Mouse (Mus musculus) frontal cortex, postnatal 25 days (tissue): ENCODE measurements at regions not wholly inside any gene's neighbourhood (a gene's known extent, or its start where the extent isn't known, plus 50 kb on each side); places are given as distances from the start of the nearest gene placed in this dataset.
A peak's percentile ranks its signal among the peaks of the same experiment; 100 is the strongest.
"Not testable (repeated sequence)": the region's sequence is repeated elsewhere in the genome, so short reads cannot be mapped to it uniquely, and the experiment has no call there.

Experiments
- DNase-seq, 2 experiments: peaks; one replicate each; pipeline ENCODE4 v3.0.0; 2022; ENCODE audit warnings: low spot score in 2 of 2

DNA sequence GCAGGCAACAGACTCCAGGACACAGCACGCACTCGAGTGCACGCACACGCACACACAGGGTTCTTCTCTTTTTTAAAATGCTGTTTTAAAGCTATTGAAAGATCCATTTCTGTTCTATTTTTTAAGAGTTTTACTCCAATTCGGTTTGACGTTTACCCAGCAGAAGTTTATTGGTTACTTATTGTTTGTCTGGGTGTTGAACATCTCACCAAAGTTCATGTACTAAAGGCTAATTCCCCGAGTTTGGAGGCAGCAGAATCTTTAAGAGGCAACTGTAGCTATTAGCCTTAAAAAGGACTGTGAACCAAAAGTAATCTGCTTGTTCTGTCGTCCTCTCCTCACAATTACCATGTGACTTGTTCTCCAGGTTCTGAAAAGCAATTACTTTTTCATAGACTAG lies 263.0 kb upstream of the Nfia start:
- no peak for DNase-seq

DNA sequence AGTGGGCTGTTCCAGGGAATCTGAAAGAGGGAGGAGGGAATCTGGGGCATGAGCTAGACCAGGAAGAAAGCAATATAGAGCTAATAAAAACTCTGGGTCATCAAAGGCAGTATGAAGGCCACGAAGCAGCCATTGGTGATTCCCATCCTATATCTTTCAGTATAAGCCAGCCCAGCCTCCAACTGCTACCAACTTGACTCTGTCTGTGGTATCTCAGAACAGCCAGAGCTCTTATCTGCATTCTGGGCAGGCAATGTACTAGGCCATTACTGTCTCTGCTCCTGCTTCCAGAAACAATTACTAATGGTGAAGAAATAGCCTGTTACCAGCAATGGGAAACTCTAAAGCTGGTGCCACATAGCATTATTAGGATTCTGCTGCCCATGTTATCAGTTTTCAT lies 266.8 kb upstream of the Nfia start:
- no peak for DNase-seq

DNA sequence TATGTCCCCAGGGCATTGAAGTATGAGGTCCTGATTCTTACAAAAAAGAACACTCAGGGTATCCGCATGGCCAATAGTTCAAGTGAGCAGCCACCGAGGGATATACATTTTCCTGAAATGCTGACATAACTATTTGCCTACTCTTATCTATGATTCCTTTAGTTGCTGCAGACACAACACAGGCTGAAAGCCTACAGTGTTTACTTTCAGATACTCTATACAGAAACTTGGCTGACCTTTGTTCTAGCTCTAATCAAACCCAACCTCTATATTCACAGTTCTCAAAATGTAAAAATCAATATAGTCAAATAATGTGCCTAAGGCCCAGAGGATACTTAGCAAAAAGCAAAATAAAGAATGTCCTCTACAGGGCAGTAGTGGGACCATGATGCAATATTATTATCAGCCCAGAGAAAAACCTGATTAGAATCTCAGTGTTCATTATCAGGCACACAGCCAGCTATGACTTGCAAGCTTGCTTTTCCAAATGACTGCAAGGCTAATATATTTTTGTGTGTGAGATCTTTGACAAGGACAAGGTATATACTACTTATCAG lies 281.2 kb upstream of the Nfia start:
- no peak for DNase-seq

DNA sequence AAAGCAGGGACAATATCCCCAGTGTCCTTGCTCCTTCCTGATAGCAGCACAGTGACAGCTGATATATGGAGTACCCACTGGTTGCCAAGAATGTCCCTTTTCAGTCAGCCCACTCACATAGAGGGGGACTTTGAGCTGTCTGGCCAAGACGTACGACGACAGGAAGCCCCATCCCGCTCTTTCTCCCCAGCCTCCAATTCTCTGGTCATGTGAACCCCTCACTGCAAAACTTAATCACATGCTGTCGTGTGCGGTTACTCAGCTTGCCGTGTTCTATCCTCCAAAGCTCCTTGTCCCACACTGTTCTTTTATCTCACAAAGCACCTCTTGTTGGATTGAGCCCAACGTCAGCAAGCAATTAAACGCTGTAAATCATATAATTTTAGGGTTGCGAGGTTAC lies 286.2 kb upstream of the Nfia start:
- no peak for DNase-seq

- no peak for DNase-seq
These were observed 287.3 kb upstream of the Nfia start for GRCm38 (mm10) chr4:97485225-97485624.

DNA sequence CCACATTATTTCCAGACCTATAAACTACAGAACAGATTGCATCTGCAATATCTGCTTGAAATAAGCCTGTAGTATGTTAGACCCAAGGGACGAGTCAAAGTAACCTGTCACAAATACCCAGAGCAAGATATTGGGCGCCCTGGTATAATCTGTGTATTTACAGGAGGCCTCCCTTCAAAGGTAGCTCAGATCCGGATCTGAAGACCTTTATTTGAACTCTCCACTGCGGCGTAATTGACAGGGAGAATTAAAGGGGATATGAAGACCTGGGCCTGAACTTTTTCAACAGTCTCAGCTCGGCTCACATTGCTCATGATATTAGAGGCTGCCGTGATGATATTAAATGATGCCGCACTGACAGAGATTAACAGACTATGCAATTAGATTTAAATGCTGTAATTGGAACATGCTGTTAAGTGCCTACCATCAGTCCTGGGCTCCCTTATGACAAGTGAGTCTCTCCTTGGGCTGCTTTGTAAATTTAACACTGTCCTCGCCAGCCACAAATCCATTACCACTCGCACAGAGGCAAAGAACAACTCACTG lies 289.8 kb upstream of the Nfia start:
- no peak for DNase-seq

GRCm38 (mm10) chr4:97481836-97482235 lies 290.7 kb upstream of the Nfia start:
- DNase-seq = no peak

GRCm38 (mm10) chr4:97476571-97477190 lies 293.7 kb upstream of the Gm10192 start:
- peak in 1 of 2 experiments; percentile 6 for DNase-seq

GRCm38 (mm10) chr4:97473492-97473891 lies 290.5 kb upstream of the Gm10192 start:
- not testable (repeated sequence) for DNase-seq

DNA sequence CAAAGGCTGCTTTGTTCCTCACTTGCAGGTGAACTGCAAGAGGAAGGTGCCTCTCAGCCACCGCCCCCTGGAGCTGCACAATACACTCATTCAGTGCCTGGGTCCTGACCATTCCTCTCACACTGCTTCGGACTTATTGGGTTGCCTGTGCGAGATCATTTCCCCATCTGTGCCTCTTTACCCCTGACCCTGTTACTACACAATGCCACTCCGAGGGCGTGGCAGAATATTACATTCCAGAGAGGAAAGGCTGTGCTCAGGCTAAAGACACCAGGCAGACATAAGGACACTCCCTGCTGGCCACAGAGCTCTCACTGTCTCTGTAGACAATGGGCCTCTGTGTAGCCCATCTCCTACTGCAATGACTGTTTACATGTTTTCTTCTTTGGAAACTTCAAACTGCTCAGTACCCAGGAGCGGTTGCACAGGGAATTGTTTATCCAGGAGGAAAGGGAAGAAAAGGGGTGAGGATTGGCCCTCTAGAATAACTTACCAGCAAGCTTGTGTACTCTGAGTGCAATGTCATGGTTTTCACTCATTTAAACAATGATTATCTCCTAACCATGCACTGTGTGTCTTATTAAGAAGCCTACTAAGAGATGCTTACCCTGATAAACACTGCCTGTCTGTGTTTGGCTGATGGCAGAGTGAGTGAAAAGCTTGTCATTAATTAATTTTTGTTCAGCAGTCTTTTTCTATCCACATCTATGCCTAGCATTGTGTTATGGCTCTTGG lies 283.1 kb upstream of the Gm10192 start:
- no peak for DNase-seq

DNA sequence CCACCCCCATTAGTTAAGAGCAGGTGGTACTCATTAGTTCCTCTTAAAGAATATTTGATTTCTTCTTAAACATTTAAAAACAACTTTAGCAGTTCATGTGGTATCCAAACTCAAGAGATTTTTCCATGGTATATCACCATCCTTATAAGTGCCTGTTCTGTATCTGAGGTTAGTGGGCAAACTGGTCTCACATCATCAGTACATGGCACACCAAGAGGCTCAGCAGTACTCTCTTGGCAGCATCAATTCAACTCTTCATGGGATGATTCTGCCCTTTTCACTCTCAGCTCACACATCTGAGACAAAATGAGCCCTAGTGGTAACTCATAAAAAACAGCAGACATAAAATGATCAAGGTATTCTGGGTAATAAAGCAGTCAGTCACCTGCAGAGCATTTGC lies 282.6 kb upstream of the Gm10192 start:
- no peak for DNase-seq

DNA sequence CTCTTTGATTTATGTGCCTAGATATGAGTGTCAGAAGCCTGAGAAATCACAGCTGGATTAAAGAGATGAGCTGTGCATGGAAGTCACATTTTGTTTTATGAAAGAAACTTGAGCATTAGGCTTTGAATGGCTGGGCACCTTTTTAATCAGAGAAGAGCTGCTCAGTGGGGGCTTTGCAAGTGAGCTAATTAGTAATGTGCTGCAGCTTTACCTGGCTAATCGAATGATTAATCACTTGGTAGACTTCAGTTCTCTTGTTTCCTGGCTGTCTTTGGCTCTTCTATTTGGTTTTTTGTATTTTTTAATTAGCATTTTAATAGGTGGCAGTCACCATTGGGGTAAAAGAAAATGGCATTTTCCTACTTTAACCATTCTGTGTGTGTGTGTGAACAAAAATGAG lies 278.2 kb upstream of the Gm10192 start:
- no peak for DNase-seq

- DNase-seq = no peak
These were observed 256.5 kb upstream of the Gm10192 start for GRCm38 (mm10) chr4:97439288-97440029.

- no peak for DNase-seq
These were observed 249.7 kb upstream of the Gm10192 start for GRCm38 (mm10) chr4:97432681-97433080.

GRCm38 (mm10) chr4:97432094-97432493 lies 249.1 kb upstream of the Gm10192 start:
- no peak for DNase-seq

GRCm38 (mm10) chr4:97431239-97431638 lies 248.3 kb upstream of the Gm10192 start:
- no peak for DNase-seq

DNA sequence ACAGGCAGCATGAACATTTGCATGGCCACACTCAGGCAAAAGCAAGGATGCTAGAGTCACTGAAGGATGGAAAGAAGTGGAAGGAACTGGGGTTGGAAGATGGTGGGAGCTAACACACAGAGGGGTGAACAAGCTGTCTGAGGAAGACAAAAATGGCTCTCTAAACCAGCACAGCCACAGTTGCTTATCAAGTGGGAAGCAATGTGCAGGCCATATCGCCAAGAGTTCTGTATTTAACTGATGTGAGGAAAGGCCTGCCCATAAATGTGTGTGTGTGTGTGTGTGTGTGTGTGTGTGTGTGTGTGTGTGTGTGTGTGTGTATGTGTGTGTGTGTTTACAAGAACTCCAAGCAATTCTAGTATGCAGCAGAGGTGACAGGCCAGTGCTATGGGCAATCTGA lies 236.9 kb upstream of the Gm10192 start:
- no peak for DNase-seq

GRCm38 (mm10) chr4:97418616-97419015 lies 235.7 kb upstream of the Gm10192 start:
- peak in 1 of 2 experiments; percentile 3 for DNase-seq

DNA sequence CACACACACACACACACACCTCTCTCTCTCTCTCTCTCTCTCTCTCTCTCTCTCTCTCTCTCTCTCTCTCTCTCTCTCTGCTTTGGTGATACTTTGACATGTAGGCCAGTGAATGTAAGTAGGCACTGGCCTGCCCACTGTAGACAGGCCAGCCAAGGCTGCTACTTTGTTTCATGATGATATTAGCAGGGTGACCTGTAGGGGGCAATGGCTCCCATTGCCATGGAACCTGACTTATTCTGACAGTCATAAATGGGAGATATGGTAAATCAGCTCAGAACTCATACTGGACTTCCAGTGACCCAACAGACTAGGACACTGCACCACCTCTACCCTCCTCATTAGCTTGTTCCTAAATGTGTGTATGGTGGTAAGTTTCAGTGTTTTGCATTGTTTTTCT lies 235.0 kb upstream of the Gm10192 start:
- DNase-seq = no peak

- DNase-seq = no peak
These were observed 225.8 kb upstream of the Gm10192 start for GRCm38 (mm10) chr4:97408633-97409296.

DNA sequence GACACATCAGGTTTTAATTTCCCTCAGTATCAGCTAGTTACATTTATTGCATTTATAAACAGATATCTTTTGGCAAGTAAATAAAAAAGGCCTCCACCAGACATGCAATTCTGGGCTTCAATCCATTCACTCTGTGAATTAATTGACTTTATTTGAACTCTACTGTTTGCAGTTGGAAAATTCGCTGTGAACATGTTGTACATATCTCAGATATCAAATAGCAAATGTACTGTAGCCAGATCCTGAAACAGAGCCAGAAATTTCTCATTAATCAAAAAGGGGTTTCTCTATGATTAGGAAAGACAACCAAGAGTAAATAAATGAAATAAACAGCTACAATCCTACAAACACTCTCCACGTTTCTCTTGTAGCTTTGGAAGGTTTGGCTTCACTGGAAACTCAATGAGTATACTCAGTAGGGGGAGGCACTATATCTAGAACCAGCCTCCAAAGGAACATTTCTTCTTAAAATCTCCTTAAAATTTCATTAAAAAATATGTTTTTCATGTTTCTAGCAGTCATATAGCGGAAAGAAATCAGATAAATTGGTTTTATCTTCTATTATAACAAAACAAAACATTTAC lies 211.8 kb upstream of the Gm10192 start:
- DNase-seq = no peak
